Mouse (Mus musculus) myocyte (in vitro differentiated cells): Measurements from ENCODE around the gene Il1rapl2.

Experiments
- CEBPB ChIP-seq: IDR thresholded peaks from 2 replicates; pipeline ENCODE4 v1.6.1; 2011; ENCODE audit warnings: mild to moderate bottlenecking, moderate library complexity; ENCODE audit not compliant: poor library complexity, insufficient read depth, severe bottlenecking
- E2F4 ChIP-seq: IDR thresholded peaks from one replicate; pipeline ENCODE4 v1.6.1; 2011; ENCODE audit warnings: mild to moderate bottlenecking, control low read depth, moderate library complexity; ENCODE audit not compliant: insufficient read depth
- MAX ChIP-seq: IDR thresholded peaks from one replicate; pipeline ENCODE4 v1.6.1; 2011; ENCODE audit warnings: low read depth, mild to moderate bottlenecking, control low read depth
- MYOG ChIP-seq, 3 experiments: IDR thresholded peaks; one replicate each; pipeline ENCODE4 v1.6.1; 2011; ENCODE audit warnings: control low read depth in 2 of 3, low read depth in 2 of 3, mild to moderate bottlenecking in 2 of 3; ENCODE audit not compliant: insufficient read length in 2 of 3, control insufficient read depth in 1 of 3, insufficient read depth in 1 of 3
- POLR2A ChIP-seq: IDR thresholded peaks from one replicate; pipeline ENCODE4 v1.6.1; 2011; ENCODE audit warnings: low read depth, mild to moderate bottlenecking, control low read depth, moderate library complexity; ENCODE audit not compliant: insufficient read length
- POLR2AphosphoS2 ChIP-seq: IDR thresholded peaks from one replicate; pipeline ENCODE4 v1.6.1; 2011; ENCODE audit warnings: low read depth, control low read depth; ENCODE audit not compliant: insufficient read length
- REST ChIP-seq: IDR thresholded peaks from one replicate; pipeline ENCODE4 v1.6.1; 2011; ENCODE audit warnings: mild to moderate bottlenecking, control low read depth, moderate library complexity; ENCODE audit not compliant: insufficient read depth, insufficient read length
- TCF12 ChIP-seq: IDR thresholded peaks from one replicate; pipeline ENCODE4 v1.6.1; 2011; ENCODE audit warnings: mild to moderate bottlenecking, control low read depth; ENCODE audit not compliant: poor library complexity, insufficient read depth, severe bottlenecking
- USF1 ChIP-seq: IDR thresholded peaks from one replicate; pipeline ENCODE4 v1.6.1; 2011; ENCODE audit warnings: low read depth, mild to moderate bottlenecking, control low read depth, moderate library complexity

GRCm38 (mm10) chrX:137548348-137548747 lies 22.1 kb upstream of the Il1rapl2 start:
- TF ChIP-seq POLR2A (no peak), MAX (no peak), MYOG (IDR thresholded peaks at IDR 0.05; ENCODE audit: control insufficient read depth in 1 of 3, insufficient read depth in 1 of 3, insufficient read length in 2 of 3, low read depth in 2 of 3) (no peak), E2F4 (no peak), CEBPB (no peak), POLR2AphosphoS2 (no peak), TCF12 (no peak), REST (no peak), USF1 (no peak)
